Mouse (Mus musculus): ENCODE data around the gene Ppih. TPM values are rescaled to one million over a fixed set of nuclear protein-coding genes. Genes with fewer than 3 reads are reported as not detected.

The Ppih gene
- total and polyA plus RNA-seq, 2 experiments from 2014 or later: 41.7 to 60.0 TPM

DNA sequence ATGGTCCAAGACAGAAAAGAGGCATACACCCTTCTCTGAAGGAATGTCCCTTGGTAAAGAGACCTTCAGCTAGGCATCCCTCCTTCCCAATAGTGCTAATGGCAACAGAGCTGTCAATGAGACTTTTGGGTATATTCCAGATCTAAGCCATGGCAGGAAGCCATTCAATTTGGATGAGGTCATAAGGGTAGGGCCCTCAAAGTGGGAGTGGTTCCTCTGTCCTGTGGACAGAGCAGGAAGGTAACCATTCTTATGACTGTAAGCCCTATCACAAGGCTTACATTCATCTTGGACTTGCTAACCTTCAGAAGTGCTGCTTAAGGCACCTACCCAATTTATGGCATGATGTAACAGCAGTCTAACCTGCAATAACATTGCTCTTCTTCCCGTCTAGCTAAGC, 45.7 kb downstream of the Ppih start:
- 83% methylated on average over 1 of the region's 1 CpGs for WGBS
- Histone ChIP-seq H3K27ac (ENCODE audit: low read depth, low read length) (no peak overlapping the region), H3K4me1 (ENCODE audit: insufficient read depth) (no peaks in the 10 kb centered on the region), H3K9me3 (ENCODE audit: low read length) (no peaks in the 10 kb centered on the region), H3K9ac (no peak overlapping the region), H3K36me3 (ENCODE audit: insufficient read depth) (peaks cover 74% of the 10 kb centered on the region), H3K4me3 (ENCODE audit: low read depth, low read length) (no peak overlapping the region), H3K27me3 (ENCODE audit: insufficient read depth, low read length) (no peaks in the 10 kb centered on the region), H3K4me2 (ENCODE audit: low read depth) (no peak overlapping the region)
- DNase-seq: no peak
- TF ChIP-seq CTCF (IDR thresholded peaks at IDR 0.05; ENCODE audit: low read depth): no peak
- no peak for ATAC-seq

DNA sequence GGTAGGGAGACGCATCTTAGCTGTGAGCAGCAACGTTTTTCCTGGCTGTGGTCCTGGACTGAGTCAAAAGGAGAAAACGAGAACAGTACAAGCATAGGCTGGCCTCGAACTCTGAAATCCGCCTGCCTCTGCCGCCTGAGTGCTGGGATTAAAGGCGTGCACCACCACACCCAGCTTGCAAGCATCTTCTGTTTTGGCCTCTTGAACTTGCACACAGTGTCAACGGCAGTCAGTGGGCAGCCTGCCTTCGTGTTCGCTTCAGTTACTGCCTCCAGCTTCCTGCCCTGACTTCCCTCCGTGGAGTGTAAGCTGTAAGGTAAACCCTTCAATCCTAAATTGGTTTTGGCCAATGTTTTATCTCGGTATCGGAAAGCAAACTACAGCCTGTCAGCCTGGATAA, 53.7 kb downstream of the Ppih start:
- no peak overlapping the region for H3K9ac ChIP-seq
- no peak overlapping the region for H3K27ac ChIP-seq (ENCODE audit: low read depth, low read length)
- H3K27me3 ChIP-seq (ENCODE audit: insufficient read depth, low read length): no peaks in the 10 kb centered on the region
- H3K4me1 ChIP-seq (ENCODE audit: insufficient read depth): no peaks in the 10 kb centered on the region
- WGBS: 74% methylated on average over 13 of the region's 13 CpGs
- no peak overlapping the region for H3K4me3 ChIP-seq (ENCODE audit: low read depth, low read length)
- no peak for TF ChIP-seq CTCF (IDR thresholded peaks at IDR 0.05; ENCODE audit: low read depth)
- H3K4me2 ChIP-seq (ENCODE audit: low read depth): no peak overlapping the region
- H3K36me3 ChIP-seq (ENCODE audit: insufficient read depth): peaks cover 14% of the 10 kb centered on the region
- no peaks in the 10 kb centered on the region for H3K9me3 ChIP-seq (ENCODE audit: low read length)
- ATAC-seq: no peak
- no peak for DNase-seq

- no peak overlapping the region for H3K9ac ChIP-seq
- no peaks in the 10 kb centered on the region for H3K9me3 ChIP-seq (ENCODE audit: low read length)
- 72% methylated on average over 3 of the region's 3 CpGs for WGBS
- no peak for DNase-seq
- no peak overlapping the region for H3K27ac ChIP-seq (ENCODE audit: low read depth, low read length)
- no peaks in the 10 kb centered on the region for H3K4me1 ChIP-seq (ENCODE audit: insufficient read depth)
- H3K4me3 ChIP-seq (ENCODE audit: low read depth, low read length): no peak overlapping the region
- no peak for TF ChIP-seq CTCF (IDR thresholded peaks at IDR 0.05; ENCODE audit: low read depth)
- H3K27me3 ChIP-seq (ENCODE audit: insufficient read depth, low read length): no peaks in the 10 kb centered on the region
- H3K4me2 ChIP-seq (ENCODE audit: low read depth): no peak overlapping the region
- no peak for ATAC-seq
- H3K36me3 ChIP-seq (ENCODE audit: insufficient read depth): peaks cover 3% of the 10 kb centered on the region; the same call in 1 of the 2 replicates
Observed at GRCm38 (mm10) chr4:119263459-119263858, 56.9 kb downstream of the Ppih start.

- WGBS: 85% methylated on average over 5 of the region's 5 CpGs
- DNase-seq: no peak
- H3K27me3 ChIP-seq (ENCODE audit: insufficient read depth, low read length): no peaks in the 10 kb centered on the region
- no peak for TF ChIP-seq CTCF (IDR thresholded peaks at IDR 0.05; ENCODE audit: low read depth)
- H3K4me1 ChIP-seq (ENCODE audit: insufficient read depth): no peaks in the 10 kb centered on the region
- no peak overlapping the region for H3K9ac ChIP-seq
- H3K27ac ChIP-seq (ENCODE audit: low read depth, low read length): no peak overlapping the region
- H3K9me3 ChIP-seq (ENCODE audit: low read length): no peaks in the 10 kb centered on the region
- no peak for ATAC-seq
- no peak overlapping the region for H3K4me2 ChIP-seq (ENCODE audit: low read depth)
- no peak overlapping the region for H3K4me3 ChIP-seq (ENCODE audit: low read depth, low read length)
- no peaks in the 10 kb centered on the region for H3K36me3 ChIP-seq (ENCODE audit: insufficient read depth)
Observed at GRCm38 (mm10) chr4:119262483-119262882, 57.9 kb downstream of the Ppih start.

DNA sequence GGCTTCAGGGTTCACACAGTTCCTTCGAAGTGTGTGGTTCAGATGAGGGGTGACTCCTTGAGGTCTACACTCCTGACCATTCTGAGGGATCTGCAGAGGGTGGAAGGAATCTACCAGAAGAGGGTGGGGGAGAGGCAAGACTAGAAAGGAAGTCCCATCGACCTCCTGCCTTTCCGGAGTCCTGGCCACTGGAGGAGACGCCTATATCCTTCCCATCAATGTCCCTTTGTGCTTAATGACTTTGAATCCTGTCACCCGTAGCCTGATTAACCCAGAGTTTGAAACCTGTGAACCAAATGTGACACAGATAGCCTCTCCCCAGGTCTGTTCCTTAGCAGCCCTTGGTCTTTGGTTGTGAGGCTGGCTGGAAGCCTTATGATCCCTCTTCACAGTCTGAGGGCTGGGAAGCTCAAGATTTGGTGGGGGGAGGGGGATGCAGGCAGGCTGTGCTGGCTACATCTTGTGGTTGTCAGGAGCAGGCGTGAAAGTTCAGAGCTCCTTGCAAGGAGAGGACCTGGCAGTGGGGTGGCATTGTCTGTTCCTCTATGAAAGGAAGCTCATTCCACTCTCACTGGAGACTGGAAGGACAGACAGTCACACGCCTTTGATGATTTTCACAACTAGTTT, 59.1 kb downstream of the Ppih start:
- no peaks in the 10 kb centered on the region for H3K4me1 ChIP-seq (ENCODE audit: insufficient read depth)
- H3K36me3 ChIP-seq (ENCODE audit: insufficient read depth): no peaks in the 10 kb centered on the region
- H3K4me2 ChIP-seq (ENCODE audit: low read depth): no peak overlapping the region
- no peaks in the 10 kb centered on the region for H3K9me3 ChIP-seq (ENCODE audit: low read length)
- no peak overlapping the region for H3K27ac ChIP-seq (ENCODE audit: low read depth, low read length)
- no peak overlapping the region for H3K4me3 ChIP-seq (ENCODE audit: low read depth, low read length)
- WGBS: 78% methylated on average over 7 of the region's 7 CpGs
- no peak overlapping the region for H3K9ac ChIP-seq
- TF ChIP-seq CTCF (IDR thresholded peaks at IDR 0.05; ENCODE audit: low read depth): no peak
- DNase-seq (no peak), ATAC-seq (no peak)
- no peaks in the 10 kb centered on the region for H3K27me3 ChIP-seq (ENCODE audit: insufficient read depth, low read length)

- DNase-seq (no peak), ATAC-seq (no peak)
- Histone ChIP-seq H3K27ac (ENCODE audit: low read depth, low read length) (no peak overlapping the region), H3K4me1 (ENCODE audit: insufficient read depth) (no peaks in the 10 kb centered on the region), H3K9me3 (ENCODE audit: low read length) (no peaks in the 10 kb centered on the region), H3K4me3 (ENCODE audit: low read depth, low read length) (no peak overlapping the region), H3K9ac (no peak overlapping the region), H3K27me3 (ENCODE audit: insufficient read depth, low read length) (no peaks in the 10 kb centered on the region), H3K36me3 (ENCODE audit: insufficient read depth) (no peaks in the 10 kb centered on the region), H3K4me2 (ENCODE audit: low read depth) (no peak overlapping the region)
- peak; percentile 38; the same call in 1 of the 2 replicates for TF ChIP-seq CTCF (IDR thresholded peaks at IDR 0.05; ENCODE audit: low read depth)
- 88% methylated on average over 15 of the region's 15 CpGs for WGBS
Observed at GRCm38 (mm10) chr4:119259344-119260254, 60.7 kb downstream of the Ppih start.

GRCm38 (mm10) chr4:119257083-119257482, 63.3 kb downstream of the Ppih start:
- Histone ChIP-seq H3K36me3 (ENCODE audit: insufficient read depth) (no peaks in the 10 kb centered on the region), H3K4me3 (ENCODE audit: low read depth, low read length) (no peak overlapping the region), H3K4me1 (ENCODE audit: insufficient read depth) (no peaks in the 10 kb centered on the region), H3K27me3 (ENCODE audit: insufficient read depth, low read length) (no peaks in the 10 kb centered on the region), H3K9ac (no peak overlapping the region), H3K27ac (ENCODE audit: low read depth, low read length) (no peak overlapping the region), H3K4me2 (ENCODE audit: low read depth) (no peak overlapping the region), H3K9me3 (ENCODE audit: low read length) (no peaks in the 10 kb centered on the region)
- no peak for ATAC-seq
- DNase-seq: no peak
- WGBS: 84% methylated on average over 6 of the region's 6 CpGs
- no peak for TF ChIP-seq CTCF (IDR thresholded peaks at IDR 0.05; ENCODE audit: low read depth)
